Mouse (Mus musculus) midbrain, embryonic 10.5 days (tissue): Measurements from ENCODE around the gene Wdr95. TPM values are rescaled to one million over a fixed set of nuclear protein-coding genes. Genes with fewer than 3 reads are reported as not detected.

ENCODE experiments used
- DNase-seq: peaks from one replicate; pipeline ENCODE4 v3.0.0-alpha.2; 2017; ENCODE audit warnings: low spot score
- H3K27ac ChIP-seq: fragments of 300-500 bp; sonication (generic); replicated peaks from 2 replicates; pipeline ENCODE4 v1.5.1; 2016; ENCODE audit warnings: mild to moderate bottlenecking
- H3K27me3 ChIP-seq: fragments of 300-500 bp; sonication (generic); 2 replicates; pipeline ENCODE4 v1.6.1; 2016; ENCODE audit warnings: low read depth, mild to moderate bottlenecking; ENCODE audit not compliant: poor library complexity, severe bottlenecking
- H3K36me3 ChIP-seq: fragments of 300-500 bp; sonication (generic); 2 replicates; pipeline ENCODE4 v1.6.1; 2016; ENCODE audit warnings: mild to moderate bottlenecking, moderate library complexity
- H3K4me1 ChIP-seq: fragments of 300-500 bp; sonication (generic); 2 replicates; pipeline ENCODE4 v1.6.1; 2016
- H3K4me3 ChIP-seq: fragments of 300-500 bp; sonication (generic); 2 replicates; pipeline ENCODE4 v1.5.1; 2016; ENCODE audit warnings: mild to moderate bottlenecking, moderate library complexity
- H3K9me3 ChIP-seq: fragments of 300-500 bp; sonication (generic); replicated peaks from 2 replicates; pipeline ENCODE4 v1.6.1; 2016; ENCODE audit warnings: mild to moderate bottlenecking
- WGBS: fragments of 180-500 bp; shearing (Covaris S2); methylation state at CpG from one replicate; pipeline ENCODE4 v1.1.7; 2016; 5-methylcytosine and 5-hydroxymethylcytosine counted together
- polyA plus RNA-seq: library from polyadenylated mRNA; unstranded; fragments of >200 nt; fragmentation: Nextera tagmentation; extraction: Ambion mirVana; gene quantifications from 2 replicates; pipeline ENCODE4 v1.2.1, GENCODE M21; 2016

The Wdr95 gene
- polyA plus RNA-seq, 1 experiment from 2014 or later, result not detected

DNA sequence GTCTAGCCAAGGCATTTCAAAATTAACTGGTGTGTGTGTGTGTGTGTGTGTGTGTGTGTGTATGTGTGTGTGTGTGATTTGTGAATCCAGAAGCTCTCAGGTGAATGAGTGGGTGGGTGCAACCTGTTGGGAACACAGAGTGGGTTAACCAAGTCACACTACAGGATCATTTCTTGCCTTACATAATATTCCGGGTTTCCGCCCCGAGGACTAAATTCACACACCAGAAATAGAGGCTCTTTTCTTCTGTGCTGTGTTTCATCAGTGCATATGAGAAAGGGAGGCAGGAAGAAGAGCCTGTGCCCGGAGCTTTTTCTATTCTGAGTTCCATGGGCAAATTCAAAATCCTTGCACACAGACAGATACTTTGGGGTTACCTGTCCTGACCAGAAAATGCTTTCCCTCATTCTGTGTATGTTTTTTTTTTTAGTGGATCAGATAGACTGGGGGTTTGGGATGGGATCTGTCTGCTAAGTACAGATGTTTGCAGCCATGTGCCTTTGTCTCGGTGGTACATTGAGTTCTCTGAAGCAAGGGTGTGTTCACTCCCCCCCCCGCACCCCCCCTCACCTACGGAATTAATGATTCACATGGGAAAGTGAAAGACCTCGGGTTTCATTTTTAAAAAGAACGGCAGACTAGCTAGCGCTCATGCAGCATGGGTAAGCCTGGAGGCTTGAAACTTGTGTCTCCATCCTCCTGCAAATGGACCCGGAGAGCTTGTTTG is 114.5 kb downstream of the Wdr95 start:
- Histone ChIP-seq H3K36me3 (no peaks in the 10 kb centered on the region), H3K27me3 (no peaks in the 10 kb centered on the region), H3K27ac (no peak overlapping the region), H3K9me3 (no peaks in the 10 kb centered on the region), H3K4me3 (no peak overlapping the region), H3K4me1 (peaks cover 3% of the 10 kb centered on the region; the same call in 1 of the 2 replicates)
- no peak for DNase-seq
- WGBS, result 88% methylated on average over 11 of the region's 11 CpGs

DNA sequence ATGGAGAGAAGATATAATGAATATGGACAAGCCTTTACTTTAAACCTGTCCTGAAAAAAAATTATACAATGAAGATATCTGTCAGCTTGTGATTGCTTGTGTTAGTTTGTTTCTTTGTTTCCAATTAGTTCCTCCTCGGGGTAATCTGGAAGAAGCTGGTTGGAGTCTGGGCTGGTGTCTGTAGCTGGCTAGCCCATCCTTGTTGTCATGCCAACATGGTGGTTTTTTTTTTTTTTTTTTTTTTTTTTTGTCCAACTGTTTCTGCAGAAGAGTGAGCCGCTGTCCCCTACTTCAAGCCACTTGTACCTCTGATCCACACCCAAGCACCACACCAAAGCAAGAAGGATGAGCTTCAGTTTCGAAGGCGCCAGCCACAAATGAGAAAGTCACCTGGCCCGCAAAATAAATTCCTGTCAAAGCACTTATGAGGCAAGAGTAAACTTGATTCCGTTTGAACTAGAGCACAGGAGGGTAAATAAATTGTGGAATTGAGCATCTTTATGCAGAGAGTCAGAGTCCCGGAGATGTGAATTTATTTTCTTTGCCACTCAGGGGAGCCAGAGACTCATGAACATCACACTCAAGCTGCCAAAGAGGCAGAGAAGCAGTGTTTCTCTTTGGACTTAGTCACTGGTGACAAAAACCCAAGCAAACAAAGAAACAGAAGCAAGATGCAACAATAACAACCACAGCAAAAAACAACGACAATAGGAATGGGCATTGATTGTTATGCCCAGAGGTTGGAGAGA is 119.1 kb downstream of the Wdr95 start:
- no peak for DNase-seq
- no peaks in the 10 kb centered on the region for H3K36me3 ChIP-seq
- H3K9me3 ChIP-seq, result no peaks in the 10 kb centered on the region
- H3K4me1 ChIP-seq, result peaks cover 7% of the 10 kb centered on the region; the same call in 1 of the 2 replicates
- H3K27me3 ChIP-seq, result no peaks in the 10 kb centered on the region
- WGBS, result 76% methylated on average over 8 of the region's 8 CpGs
- H3K4me3 ChIP-seq, result no peak overlapping the region
- peak overlapping the region; percentile 38; the same call in 1 of the 2 replicates for H3K27ac ChIP-seq

DNA sequence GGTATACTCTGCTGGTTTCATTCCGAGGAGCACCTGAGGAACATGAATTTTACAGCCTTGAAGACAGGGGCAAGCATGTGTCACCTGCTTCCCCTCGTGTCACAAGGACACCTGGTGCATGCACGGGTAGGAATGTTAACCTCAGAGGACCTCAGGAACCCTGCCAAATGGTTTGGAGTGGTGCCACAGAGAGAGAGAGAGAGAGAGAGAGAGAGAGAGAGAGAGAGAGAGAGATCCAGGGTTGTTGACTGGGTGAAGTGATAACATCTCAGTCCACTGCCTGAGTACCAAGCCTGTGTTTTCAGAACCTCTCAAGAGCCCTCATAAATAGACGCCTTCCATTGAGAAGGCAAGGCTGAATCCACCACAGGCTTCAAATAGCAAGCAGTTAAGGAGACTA is 119.7 kb downstream of the Wdr95 start:
- DNase-seq, result no peak
- no peaks in the 10 kb centered on the region for H3K36me3 ChIP-seq
- WGBS, result 77% methylated on average over 4 of the region's 4 CpGs
- peaks cover 7% of the 10 kb centered on the region; the same call in 1 of the 2 replicates for H3K4me1 ChIP-seq
- H3K27ac ChIP-seq, result peak overlapping the region; percentile 38; the same call in 1 of the 2 replicates
- H3K27me3 ChIP-seq, result no peaks in the 10 kb centered on the region
- H3K9me3 ChIP-seq, result no peaks in the 10 kb centered on the region
- H3K4me3 ChIP-seq, result no peak overlapping the region

DNA sequence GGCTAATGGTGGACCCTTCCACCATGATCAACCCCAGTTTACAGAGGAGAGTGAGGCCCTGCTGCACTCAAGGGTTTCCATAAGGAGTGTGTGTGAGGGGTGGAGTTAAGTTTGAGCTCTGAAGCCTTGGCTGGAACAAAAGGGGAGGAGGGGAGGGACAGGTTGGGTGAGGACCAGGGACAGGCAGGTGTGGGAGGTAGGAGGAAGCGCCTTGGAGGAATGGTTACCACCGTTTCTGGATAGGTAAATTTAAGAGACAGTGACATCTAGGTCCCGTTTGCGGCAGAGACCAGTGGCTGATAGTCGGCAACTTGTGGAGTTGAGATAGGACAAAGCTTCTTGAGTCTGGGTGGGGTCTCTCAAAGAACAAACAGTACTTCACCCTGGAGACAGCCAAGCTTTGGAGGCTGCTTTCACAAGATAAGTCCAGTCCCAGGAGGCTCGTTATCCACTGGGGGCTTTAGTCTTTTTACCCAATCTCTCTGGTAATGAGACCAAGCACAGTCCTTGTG is 120.5 kb downstream of the Wdr95 start:
- Histone ChIP-seq H3K27me3 (no peaks in the 10 kb centered on the region), H3K4me3 (no peak overlapping the region), H3K36me3 (no peaks in the 10 kb centered on the region), H3K9me3 (no peaks in the 10 kb centered on the region), H3K4me1 (peaks cover 7% of the 10 kb centered on the region; the same call in 1 of the 2 replicates), H3K27ac (no peak overlapping the region; the same call in 1 of the 2 replicates)
- no peak for DNase-seq
- 73% methylated on average over 6 of the region's 6 CpGs for WGBS

DNA sequence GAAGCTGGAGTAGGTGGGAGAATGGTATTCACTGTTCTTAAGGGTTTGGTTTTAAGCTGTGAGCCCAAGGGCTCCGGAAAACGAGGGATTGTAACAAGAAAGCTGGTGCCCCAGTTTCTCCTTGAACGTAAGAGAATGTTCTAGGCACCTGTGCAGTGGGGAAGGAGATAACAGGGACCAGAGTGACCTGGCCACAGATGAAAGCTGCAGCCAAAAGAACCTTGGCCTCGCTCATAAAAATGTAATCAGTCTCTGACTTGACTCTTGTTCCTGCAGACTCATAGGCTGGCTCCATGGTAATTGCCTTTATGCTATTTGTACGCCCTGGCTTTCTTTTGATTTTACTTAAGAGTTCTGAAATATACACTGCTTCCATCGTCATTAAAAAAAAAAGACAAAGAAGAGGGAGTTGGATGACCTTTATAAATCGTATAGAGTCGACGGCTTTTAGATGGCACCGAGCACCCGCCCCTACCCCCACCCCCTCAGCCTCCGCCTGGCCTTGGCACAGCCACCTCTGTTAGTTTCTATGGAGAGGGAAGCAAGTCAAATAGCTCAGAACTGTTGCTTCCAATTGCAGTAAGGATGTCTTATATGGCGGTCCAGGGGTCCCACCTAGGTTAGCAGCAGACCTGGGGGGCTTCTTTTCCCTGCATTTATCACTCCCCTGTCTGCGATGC is 121.2 kb downstream of the Wdr95 start:
- H3K4me1 ChIP-seq, result peaks cover 7% of the 10 kb centered on the region; the same call in 1 of the 2 replicates
- 91% methylated on average over 14 of the region's 14 CpGs for WGBS
- no peak for DNase-seq
- H3K9me3 ChIP-seq, result no peaks in the 10 kb centered on the region
- H3K4me3 ChIP-seq, result no peak overlapping the region
- peak overlapping the region; percentile 14; the same call in 1 of the 2 replicates for H3K27ac ChIP-seq
- H3K27me3 ChIP-seq, result no peaks in the 10 kb centered on the region
- no peaks in the 10 kb centered on the region for H3K36me3 ChIP-seq

DNA sequence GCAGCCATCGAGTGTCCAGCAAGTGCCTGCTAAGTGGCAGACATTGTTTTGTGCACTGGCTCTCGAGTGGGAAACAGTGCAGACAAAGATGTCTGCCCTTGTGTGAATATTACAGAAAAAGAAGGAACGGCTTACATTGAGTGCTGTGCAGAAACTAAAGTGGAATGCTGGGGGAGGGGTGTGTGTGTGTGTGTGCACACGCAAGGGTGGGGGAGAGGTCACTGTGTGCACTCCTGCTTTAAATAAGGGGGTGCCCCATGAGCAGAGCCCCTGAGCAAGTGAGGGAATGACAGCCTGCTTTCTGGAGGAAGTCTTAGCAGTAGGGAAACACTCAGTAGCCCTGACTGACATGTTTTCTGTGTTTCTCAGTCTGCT is 121.7 kb downstream of the Wdr95 start:
- Histone ChIP-seq H3K27me3 (no peaks in the 10 kb centered on the region), H3K4me3 (no peak overlapping the region), H3K4me1 (peaks cover 7% of the 10 kb centered on the region; the same call in 1 of the 2 replicates), H3K27ac (peak overlapping the region; percentile 14; the same call in 1 of the 2 replicates), H3K36me3 (no peaks in the 10 kb centered on the region), H3K9me3 (no peaks in the 10 kb centered on the region)
- 78% methylated on average over 4 of the region's 4 CpGs for WGBS
- DNase-seq, result no peak

DNA sequence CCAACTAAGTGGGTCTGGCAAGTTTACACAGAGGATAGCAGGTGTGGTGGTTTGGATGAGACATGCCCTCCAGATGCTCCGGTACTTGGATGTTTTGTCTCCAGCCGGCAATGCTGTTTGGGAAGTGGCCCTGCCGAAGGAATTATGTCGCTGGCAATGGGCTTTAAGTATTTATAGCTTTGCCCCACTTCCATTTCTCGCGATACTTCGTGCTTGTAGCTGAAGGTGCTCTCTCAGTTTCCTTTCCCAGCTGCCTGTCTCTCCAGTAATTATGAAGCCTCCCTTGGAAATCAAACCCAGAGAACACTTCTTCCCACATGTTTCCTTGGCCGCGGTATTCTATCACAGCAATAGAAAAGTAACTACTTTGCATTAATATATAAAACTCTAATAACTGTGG is 127.2 kb downstream of the Wdr95 start:
- Histone ChIP-seq H3K4me1 (peaks cover 11% of the 10 kb centered on the region), H3K27me3 (no peaks in the 10 kb centered on the region), H3K9me3 (no peaks in the 10 kb centered on the region), H3K4me3 (no peak overlapping the region), H3K36me3 (no peaks in the 10 kb centered on the region), H3K27ac (no peak overlapping the region)
- DNase-seq, result no peak
- WGBS, result 90% methylated on average over 9 of the region's 9 CpGs

DNA sequence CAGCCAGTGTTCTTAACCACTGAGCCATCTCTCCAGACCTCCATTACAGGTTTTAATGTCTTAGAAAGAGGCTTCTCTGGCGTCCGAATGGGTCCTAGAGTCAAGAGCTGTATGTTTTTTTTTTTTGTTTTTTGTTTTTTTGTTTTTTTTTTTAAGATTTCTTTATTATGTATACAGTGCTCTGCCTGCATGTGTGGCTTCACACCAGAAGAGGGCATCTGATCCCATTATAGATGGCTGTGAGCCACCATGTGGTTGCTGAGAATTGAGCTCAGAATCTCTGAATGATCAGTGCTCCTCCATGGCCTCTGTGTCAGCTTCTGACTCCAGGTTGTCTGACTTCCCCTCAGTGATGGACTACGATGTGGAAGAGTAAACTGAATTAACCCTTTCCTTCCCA is 129.5 kb downstream of the Wdr95 start:
- 59% methylated on average over 3 of the region's 3 CpGs for WGBS
- H3K36me3 ChIP-seq, result no peaks in the 10 kb centered on the region
- peaks cover 11% of the 10 kb centered on the region for H3K4me1 ChIP-seq
- no peaks in the 10 kb centered on the region for H3K27me3 ChIP-seq
- H3K9me3 ChIP-seq, result peaks cover 5% of the 10 kb centered on the region; the same call in 1 of the 2 replicates
- H3K27ac ChIP-seq, result no peak overlapping the region
- H3K4me3 ChIP-seq, result no peak overlapping the region
- DNase-seq, result no peak

DNA sequence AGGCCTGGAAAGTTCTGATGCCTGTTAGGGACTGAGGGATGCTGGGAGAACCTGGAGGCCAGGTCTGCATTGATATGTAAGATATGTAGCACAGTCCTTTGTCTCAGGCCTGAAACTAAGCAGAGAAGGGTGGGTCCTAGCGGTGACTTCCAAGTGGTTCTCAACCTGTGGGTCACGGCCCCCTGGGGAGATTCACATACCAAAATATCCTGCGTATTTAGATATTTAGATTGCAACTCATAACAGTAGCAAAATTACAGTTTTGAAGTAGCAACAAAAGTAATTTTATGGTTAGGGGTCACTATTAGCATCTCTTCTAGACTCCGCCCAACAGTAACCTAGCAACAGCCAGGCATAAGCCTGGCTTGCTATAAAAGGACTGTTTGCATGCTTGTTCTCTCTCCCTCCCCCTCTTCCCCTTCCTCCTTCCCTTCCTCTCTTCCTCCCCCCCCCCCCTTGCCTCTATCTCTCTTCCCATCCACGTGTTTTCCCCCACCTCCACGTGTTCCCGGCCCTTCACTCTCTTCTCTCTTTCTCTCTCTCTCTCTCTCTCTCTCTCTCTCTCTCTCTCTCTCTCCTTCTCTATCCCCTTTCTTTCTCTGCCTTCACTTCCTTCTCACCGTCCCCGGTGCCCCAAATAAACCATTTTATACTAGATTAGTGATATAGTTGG is 130.4 kb downstream of the Wdr95 start:
- Histone ChIP-seq H3K9me3 (peaks cover 5% of the 10 kb centered on the region; the same call in 1 of the 2 replicates), H3K36me3 (no peaks in the 10 kb centered on the region), H3K27me3 (no peaks in the 10 kb centered on the region), H3K27ac (no peak overlapping the region), H3K4me1 (peaks cover 11% of the 10 kb centered on the region), H3K4me3 (no peak overlapping the region)
- WGBS, result 76% methylated on average over 9 of the region's 9 CpGs
- no peak for DNase-seq

DNA sequence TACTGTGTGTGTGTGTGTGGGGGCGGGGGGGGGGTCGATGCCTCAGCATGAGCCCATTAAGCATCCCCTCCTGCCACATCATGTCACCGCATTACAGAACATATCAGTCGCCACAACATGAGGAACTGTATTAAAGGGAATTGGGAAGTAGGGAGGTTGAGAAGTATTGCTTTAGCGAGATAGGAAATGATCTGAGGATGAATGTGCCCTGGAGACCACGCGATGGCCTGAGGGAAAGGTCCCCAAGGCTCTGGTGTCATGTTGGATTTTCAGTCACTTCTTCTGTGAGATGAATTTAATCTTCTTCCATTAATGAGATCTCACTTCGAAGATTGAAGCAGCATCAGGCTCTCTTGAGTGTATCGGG is 130.9 kb downstream of the Wdr95 start:
- WGBS, result 72% methylated on average over 9 of the region's 9 CpGs

DNA sequence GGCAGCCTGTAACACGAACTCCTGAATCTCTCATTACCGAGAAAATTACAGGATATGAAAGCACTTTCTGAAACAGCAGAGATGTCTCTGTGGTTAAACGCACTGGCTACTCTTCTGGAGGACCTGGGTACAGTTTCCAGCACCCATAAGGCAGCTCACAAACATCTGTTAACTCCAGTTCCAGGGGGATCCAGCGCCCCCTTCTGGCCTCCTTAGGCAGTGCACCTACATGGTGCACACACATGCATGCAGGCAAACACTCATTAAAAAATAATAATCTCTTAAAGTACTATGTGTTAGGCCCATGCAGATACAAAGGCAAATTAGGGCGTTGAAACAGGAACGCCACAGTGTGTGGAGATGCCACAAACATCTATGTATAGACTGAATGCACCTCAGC is 132.9 kb downstream of the Wdr95 start:
- no peaks in the 10 kb centered on the region for H3K36me3 ChIP-seq
- no peak overlapping the region for H3K4me3 ChIP-seq
- H3K4me1 ChIP-seq, result peaks cover 11% of the 10 kb centered on the region
- WGBS, result 87% methylated on average over 6 of the region's 6 CpGs
- H3K27ac ChIP-seq, result no peak overlapping the region
- H3K9me3 ChIP-seq, result peaks cover 5% of the 10 kb centered on the region; the same call in 1 of the 2 replicates
- H3K27me3 ChIP-seq, result no peaks in the 10 kb centered on the region
- DNase-seq, result no peak

More for the DNA sequence above, 130.9 kb downstream of the Wdr95 start:
- Histone ChIP-seq H3K9me3 (peaks cover 5% of the 10 kb centered on the region; the same call in 1 of the 2 replicates), H3K4me1 (peaks cover 11% of the 10 kb centered on the region), H3K27ac (no peak overlapping the region), H3K27me3 (no peaks in the 10 kb centered on the region), H3K4me3 (no peak overlapping the region), H3K36me3 (no peaks in the 10 kb centered on the region)
- no peak for DNase-seq
